Mouse (Mus musculus) NIH3T3 (cell line): ENCODE results near the gene Racgap1.

Experiments
- DNase-seq: peaks from one replicate; pipeline ENCODE4 v3.0.0-alpha.2; 2012; ENCODE audit warnings: low read depth

The Racgap1 gene

GRCm38 (mm10) chr15:99664600-99665451 lies 13.4 kb upstream of the Racgap1 start:
- DNase-seq = peak; percentile 93

- peak; percentile 35 for DNase-seq
These were observed 12.6 kb upstream of the Racgap1 start for GRCm38 (mm10) chr15:99663964-99664599.

GRCm38 (mm10) chr15:99662371-99662770 lies 10.9 kb upstream of the Racgap1 start:
- no peak for DNase-seq

- DNase-seq = no peak
These were observed 9.8 kb upstream of the Racgap1 start for GRCm38 (mm10) chr15:99661121-99661830.

GRCm38 (mm10) chr15:99658437-99658836 lies 7.0 kb upstream of the Racgap1 start:
- DNase-seq = no peak

- DNase-seq = no peak
These were observed 4.5 kb upstream of the Racgap1 start for GRCm38 (mm10) chr15:99655956-99656355.

GRCm38 (mm10) chr15:99653876-99654275 lies 2.4 kb upstream of the Racgap1 start:
- no peak for DNase-seq

GRCm38 (mm10) chr15:99653291-99653690 lies 1.8 kb upstream of the Racgap1 start:
- DNase-seq = no peak

- no peak for DNase-seq
These were observed 772 bp upstream of the Racgap1 start for GRCm38 (mm10) chr15:99651984-99652872.

- no peak for DNase-seq
These were observed 1.2 kb downstream of the Racgap1 start for GRCm38 (mm10) chr15:99650304-99650703.

GRCm38 (mm10) chr15:99649067-99649761 lies 2.2 kb downstream of the Racgap1 start:
- DNase-seq = no peak

GRCm38 (mm10) chr15:99648326-99648725 lies 3.1 kb downstream of the Racgap1 start:
- DNase-seq = no peak

- peak; percentile 83 for DNase-seq
These were observed 6.7 kb downstream of the Racgap1 start for GRCm38 (mm10) chr15:99644776-99645175.

GRCm38 (mm10) chr15:99643832-99644231 lies 7.6 kb downstream of the Racgap1 start:
- no peak for DNase-seq

- DNase-seq = no peak
These were observed 8.8 kb downstream of the Racgap1 start for GRCm38 (mm10) chr15:99642622-99643021.

GRCm38 (mm10) chr15:99638124-99638485 lies 13.4 kb downstream of the Racgap1 start:
- no peak for DNase-seq

- DNase-seq = no peak
These were observed 13.9 kb downstream of the Racgap1 start for GRCm38 (mm10) chr15:99637405-99638123.

- DNase-seq = no peak
These were observed 16.8 kb downstream of the Racgap1 start for GRCm38 (mm10) chr15:99634702-99635101.

GRCm38 (mm10) chr15:99631618-99632017 lies 19.8 kb downstream of the Racgap1 start:
- DNase-seq = peak; percentile 59

- DNase-seq = no peak
These were observed 29.4 kb downstream of the Racgap1 start for GRCm38 (mm10) chr15:99622063-99622462.
